Mouse (Mus musculus): ENCODE data around the gene Pdia5.

GRCm38 (mm10) chr16:35463708-35464107 lies 27.0 kb downstream of the Pdia5 start:
- TF ChIP-seq CTCF (IDR thresholded peaks at IDR 0.05; ENCODE audit: low read depth), result no peak
- no peak for TF ChIP-seq EP300 (optimal IDR thresholded peaks at IDR 0.05)
